Mouse (Mus musculus) adrenal gland, adult 2 months (tissue): ENCODE measurements at regions not wholly inside any gene's neighbourhood (a gene's known extent, or its start where the extent isn't known, plus 50 kb on each side); places are given as distances from the start of the nearest gene placed in this dataset.
"Not testable (repeated sequence)": the region's sequence is repeated elsewhere in the genome, so short reads cannot be mapped to it uniquely, and the experiment has no call there.

Experiments used
- DNase-seq: peaks from one replicate; pipeline ENCODE4 v3.0.0; 2021

DNA sequence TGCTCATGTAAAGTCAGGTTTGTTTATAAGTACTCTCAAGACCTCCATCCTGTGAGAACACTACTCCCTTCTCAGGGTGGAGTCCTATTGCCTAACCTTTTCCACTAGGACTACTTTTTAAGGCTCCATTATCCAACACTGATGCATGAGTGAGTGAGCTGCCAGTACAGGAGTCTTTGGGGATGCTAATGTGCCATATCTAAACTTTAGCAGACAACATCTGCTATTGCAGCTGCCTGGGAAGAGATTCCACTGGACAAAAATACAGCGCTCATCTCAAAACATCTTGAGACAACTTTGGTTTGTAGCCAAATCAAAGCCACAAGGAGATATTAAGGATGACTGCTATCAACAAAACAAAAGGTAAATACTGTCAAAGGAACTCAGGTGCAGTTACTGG lies 52.3 kb upstream of the Gm10985 start:
- no peak for DNase-seq

DNA sequence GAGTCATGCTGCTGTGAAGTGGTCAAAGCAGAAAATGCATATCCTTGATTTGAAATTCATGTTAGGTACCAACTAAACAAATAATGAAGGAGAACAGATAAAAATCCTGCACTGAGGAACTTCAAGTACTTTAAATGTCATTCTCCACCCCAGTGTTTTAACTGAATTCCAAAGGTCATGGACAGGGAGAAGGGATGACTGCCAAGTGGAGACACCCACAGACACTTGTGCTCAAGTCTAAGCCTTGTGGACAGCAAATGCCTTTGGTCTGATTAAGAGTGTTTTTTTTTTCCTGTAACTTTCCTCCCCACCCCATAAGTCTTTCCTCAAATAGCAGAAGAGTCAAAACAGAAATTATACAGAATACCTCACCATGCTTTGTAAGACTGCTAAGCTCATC lies 55.2 kb upstream of the Gm10985 start:
- DNase-seq = peak; percentile 73

DNA sequence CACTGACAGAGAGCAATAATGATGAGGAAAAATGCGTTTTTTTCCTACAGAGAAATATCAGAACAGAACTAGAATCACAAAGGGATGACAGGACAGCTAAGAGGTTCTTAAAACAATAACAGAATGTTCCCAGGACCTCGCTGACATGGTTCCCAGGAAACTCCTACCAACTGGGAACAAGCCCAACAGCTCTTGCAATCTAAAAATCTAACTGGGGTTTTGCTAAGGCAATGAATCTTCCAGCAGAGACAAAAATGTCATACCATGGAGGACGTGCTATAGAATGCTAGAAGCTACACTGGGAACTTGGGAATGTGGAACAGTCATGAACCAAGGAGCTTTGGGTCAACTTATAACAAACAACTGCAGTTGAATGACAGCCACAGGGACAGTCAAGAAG lies 59.7 kb upstream of the Gm10985 start:
- DNase-seq = no peak

DNA sequence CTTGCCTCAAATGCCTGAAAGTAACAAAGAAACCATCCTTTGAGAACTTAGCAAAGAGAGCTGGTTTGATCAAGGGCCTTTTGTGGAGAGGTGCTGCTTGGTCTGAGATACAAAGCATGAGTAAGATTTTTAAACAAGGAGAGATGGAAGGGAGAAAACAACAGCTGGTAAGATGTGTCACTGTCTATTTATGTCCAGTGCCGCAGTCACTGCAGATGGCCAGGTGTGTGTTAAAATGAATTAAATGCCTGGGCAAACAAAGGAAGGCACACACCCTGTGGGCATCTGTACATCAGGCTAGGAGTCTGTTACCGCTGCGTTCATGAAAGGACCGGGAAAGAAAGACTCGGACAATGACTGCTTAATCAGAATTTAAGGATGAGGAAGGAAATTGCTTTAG lies 68.2 kb upstream of the Gm10985 start:
- no peak for DNase-seq

DNA sequence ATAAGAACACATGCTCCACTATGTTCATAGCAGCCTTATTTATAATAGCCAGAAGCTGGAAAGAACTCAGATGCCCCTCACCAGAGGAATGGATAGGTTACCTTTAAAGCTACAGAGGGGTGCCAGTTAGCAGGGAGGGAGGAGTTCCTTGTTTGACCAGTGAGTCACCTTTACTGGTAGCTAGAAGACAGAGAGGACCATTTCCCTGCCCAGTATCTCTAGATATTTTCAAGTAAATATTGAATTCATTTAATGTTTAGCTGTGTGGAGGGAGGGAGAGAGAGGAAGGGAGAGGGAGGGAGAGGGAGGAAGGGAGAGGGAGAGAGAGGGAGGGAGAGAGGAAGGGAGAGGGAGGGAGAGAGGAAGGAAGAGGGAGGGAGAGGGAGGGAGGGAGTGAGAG lies 77.3 kb upstream of the Gm10985 start:
- no peak for DNase-seq

DNA sequence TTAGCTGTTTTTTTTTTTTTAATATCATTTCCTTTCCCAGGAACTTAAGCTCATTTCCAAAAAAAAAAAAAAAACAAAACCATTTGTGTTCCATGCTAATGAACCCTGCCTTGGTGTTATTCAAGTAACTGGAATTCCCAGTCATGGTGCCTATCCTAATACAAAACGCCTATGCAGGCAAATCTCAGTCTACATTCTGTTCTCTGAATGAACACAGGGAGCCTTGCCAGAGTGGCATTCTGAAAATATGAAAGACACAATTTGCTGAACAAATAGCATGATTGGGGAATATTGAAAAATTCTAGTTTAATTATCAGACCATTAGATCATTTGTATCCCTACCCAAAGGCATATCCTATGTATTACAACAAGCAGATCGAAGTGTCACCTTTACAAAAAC lies 80.9 kb upstream of the Gm10985 start:
- no peak for DNase-seq

DNA sequence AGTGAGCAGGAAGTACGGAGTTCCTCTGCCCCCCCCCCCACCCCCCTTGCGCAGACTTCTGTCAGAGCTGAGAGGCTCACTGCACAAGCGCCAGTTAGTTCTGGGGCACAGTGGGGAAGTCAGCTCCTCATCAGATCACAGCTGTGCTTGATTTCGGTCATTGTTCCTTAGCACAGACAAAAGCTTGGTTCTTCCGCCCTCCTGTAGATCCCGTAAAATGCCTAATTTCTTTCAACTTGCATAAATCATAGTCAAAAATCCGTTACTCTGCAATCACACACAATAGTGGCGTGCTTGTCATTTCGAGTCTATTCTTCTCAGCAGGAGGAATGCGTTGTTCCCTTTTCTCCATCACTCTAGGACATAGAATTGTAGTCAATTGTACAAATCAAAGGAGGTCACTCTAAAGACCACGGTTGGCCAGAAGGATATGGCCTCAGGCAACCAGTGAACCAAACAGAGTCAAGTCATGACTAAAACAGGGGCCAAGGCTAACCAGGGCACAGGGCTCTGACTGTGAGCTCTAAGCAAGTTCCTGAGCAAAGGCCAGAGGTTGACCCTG lies 83.3 kb upstream of the Gm10985 start:
- DNase-seq = peak; percentile 8

DNA sequence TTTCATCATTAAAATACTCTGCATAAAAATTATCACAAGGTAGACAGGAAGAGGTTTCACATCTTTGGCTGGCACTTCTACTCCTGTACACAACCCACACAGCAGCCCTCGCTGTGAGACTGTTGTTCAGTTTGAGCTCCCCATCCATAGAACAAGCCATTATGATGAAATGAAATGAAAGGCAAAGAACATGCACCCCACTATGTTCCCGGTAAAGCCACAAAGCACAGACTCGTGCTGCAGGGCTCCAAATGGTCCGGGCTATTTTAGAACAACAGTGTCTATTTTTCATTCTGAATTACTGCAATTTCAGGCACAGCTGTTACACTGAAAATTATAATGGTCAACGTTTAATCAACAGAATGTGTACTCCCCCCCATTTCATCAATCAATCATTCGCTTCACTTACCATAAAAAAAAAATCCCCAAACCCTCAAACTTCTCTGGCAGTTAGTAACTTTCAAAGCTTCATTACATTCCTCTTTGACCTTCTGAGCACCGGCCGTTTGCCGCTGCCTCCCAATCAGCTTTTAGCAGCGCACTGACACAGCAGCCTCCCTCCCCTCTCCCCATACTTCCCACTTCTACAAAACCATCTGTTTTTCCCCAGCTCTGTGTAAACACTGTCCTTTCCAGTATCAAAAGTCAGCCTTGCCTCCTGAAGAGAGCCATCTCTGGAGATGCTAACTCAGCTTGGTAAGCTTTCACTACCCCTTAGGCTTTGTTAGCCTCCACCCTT lies 88.6 kb upstream of the Gm10985 start:
- no peak for DNase-seq

DNA sequence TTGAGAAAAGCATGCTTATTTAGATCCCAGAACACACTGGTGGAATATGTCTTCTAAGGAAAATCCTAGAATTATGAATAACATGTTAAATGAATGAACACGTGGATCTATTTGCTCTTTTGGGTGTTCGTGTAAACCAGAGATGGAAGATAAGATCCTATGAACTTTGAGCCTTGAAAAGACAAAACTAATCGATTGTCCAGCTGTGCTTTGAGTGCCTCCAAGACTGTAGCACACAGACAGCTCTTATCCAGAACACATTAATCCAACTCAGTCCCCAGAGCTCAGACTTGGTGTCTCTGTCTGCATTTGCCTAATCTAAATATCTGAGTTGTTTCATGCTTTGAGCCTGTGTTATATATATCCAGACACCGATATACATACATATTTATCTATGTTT lies 80.0 kb upstream of the Frem2 start:
- DNase-seq = no peak

DNA sequence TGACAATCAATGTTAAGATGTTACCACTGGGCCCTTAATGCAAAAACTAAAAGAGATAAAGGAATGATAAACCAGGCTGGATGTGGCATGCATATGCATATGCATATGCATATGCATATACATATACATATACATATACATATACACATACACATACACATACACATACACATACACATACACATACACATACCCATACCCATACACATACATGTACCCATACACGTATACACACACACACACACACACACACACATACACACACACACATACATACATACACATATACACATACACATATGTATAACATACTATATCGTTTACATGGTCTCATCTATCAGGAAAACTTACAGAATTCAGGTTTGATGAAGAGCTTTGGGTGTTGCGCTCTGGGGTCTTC lies 78.5 kb upstream of the Frem2 start:
- DNase-seq = not testable (repeated sequence)

DNA sequence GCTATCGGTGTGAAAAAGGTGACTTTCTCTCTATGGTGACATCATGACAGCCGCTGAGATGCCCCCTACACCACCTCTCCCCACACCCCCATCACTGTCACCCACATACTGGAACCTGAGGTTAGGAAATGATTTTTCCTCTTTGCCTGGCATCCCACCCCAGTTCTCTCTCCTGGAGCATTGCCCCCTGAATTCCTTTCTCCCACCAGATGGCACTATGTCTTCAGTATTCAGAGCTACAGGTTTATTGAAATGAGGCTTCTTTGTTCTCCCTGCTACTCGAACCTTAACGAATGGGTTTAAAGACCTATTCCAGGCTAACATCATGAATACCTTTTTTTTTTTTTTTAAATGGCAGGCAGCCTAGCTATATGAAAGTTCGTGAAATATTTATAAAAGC lies 78.0 kb upstream of the Frem2 start:
- DNase-seq = peak; percentile 11

DNA sequence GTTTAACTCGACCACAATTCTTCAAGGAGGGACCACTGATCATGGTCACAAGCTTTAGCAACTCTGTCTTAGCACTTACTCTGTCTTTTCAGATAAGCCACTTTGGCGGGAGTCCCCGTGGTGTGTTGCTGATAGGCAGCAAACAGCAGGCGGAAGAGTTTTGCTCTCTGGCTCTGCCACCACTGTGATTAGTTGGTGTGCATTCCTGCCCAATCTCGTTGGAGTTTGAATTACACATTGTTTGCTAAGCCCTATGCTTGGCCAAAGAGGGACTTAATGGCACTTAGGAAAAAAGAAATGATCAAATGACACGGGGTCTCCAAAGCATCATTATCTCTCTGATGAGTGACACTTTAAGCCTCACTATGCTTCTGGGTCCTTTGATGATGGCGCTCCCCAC lies 73.3 kb upstream of the Frem2 start:
- DNase-seq = no peak

DNA sequence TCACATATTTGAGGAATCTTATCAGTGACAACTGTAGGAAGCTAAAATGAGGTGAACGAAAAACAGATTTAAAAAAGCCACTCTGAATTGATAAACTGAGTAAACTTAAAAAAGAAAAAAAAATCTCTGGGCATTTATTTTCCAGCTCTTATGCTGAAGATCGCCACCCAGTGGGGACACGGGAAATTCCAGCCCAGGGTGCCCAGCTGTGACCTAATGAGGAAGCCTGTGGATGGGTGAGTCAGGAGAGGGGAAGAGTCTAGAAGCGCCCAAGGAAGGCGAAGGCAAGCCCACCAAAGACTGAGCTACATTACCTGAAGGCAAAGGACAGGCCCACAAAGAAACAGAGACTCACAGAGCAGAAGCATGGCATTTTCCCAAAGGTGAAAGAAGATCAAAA lies 72.7 kb upstream of the Frem2 start:
- peak; percentile 55 for DNase-seq

DNA sequence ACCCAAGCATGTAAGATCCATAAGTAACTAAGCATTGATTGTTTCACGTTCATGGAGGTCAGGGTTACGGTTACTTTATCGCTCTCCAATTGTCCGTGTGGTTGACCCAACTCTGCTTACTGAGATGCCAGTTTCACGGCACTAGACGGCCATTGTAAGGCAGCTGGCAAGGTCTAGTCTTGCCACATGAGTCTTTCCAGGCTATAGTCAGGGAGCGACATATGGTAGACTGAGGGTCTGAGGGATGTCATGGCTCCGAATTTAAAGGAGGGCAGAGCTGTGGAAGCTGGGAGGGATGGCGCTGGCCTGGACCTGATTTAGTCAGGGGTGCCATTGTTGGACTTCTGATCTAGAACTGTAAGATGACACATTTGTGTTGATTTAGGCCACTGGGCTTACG lies 72.0 kb upstream of the Frem2 start:
- no peak for DNase-seq

DNA sequence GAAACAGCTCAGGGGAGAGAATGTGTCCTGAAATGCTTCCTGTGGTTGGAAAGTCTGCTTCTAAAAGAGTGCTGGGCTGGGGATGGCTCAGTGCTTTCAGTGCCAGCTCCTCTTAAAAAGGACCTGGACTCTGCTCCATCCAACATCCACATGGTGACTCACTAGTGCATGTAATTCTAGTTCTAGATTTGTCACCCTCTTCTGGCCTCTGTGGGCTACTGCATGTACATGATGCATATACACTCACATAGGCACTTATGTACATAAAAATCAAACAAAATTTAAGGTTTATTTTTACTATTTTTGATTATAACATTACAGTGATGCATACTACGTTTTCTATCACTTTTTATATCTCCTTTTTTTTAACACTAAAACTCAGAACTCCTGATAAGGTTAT lies 70.6 kb upstream of the Frem2 start:
- no peak for DNase-seq

DNA sequence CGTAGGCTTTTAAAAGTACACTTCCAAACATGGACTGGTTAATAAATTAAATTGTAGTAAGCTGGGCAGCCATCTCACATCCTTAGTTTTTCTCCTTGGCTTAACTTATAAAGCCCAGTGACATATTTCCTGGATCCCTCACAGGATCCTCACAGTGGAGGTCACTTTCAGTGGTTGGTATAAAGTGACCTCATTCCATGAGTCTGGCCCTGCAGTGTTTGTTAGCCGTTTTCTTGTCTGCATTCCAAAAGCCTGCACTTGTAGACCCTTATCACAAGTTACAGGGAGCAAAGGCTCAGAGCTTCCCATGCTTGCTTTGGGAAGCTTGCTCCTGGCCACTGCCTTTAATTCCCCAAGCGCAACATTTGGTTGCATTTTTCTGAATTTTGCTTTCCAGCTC lies 49.9 kb upstream of the Frem2 start:
- DNase-seq = no peak
